Mouse (Mus musculus): ENCODE data around the gene Snx29.

DNA sequence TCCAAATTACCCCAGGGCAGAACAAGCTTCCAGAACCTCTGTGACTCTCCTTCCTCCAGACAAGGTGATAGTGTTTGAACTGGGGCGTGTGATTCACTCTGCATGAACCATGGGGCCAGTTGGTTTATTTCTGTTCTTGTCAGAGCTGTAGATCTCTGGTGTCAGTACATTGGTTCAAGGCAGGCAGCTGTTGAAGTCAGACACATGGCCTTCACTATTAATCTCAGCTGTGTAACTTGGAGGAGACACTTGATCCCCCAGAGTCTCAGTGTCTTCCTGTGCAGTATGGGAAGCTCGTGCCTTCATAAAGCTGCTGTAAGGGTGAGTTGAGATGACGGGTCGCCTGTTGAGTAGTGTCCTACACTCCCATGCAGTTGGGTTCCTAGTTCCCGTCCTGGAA, 407.1 kb downstream of the Snx29 start:
- no peak for TF ChIP-seq SIN3A (IDR thresholded peaks at IDR 0.05; ENCODE audit: low read length)
- TF ChIP-seq USF1 (IDR thresholded peaks at IDR 0.05; ENCODE audit: low read depth, low read length) = no peak
- no peak for TF ChIP-seq TBP (conservative IDR thresholded peaks at IDR 0.05; ENCODE audit: low read depth, low read length)
- TF ChIP-seq POLR2A (IDR thresholded peaks at IDR 0.05; ENCODE audit: low read depth, low read length) = no peak
- TF ChIP-seq MXI1 (IDR thresholded peaks at IDR 0.05; ENCODE audit: low read depth, low read length) = no peak
- TF ChIP-seq E2F4 (IDR thresholded peaks at IDR 0.05; ENCODE audit: insufficient replicate concordance, low read depth, low read length) = no peak
- no peak for TF ChIP-seq MAX (IDR thresholded peaks at IDR 0.05; ENCODE audit: low read length)
- TF ChIP-seq MAZ (IDR thresholded peaks at IDR 0.05; ENCODE audit: low read depth, low read length) = no peak
- no peak for TF ChIP-seq CTCF (conservative IDR thresholded peaks at IDR 0.05 in 1 of 2, IDR thresholded peaks at IDR 0.05 in 1 of 2; ENCODE audit: low read depth in 2 of 2, low read length in 2 of 2)
- TF ChIP-seq JUND (conservative IDR thresholded peaks at IDR 0.05; ENCODE audit: low read depth, low read length) = no peak
- TF ChIP-seq SMC3 (IDR thresholded peaks at IDR 0.05; ENCODE audit: low read depth, low read length) = no peak
- TF ChIP-seq RCOR1 (conservative IDR thresholded peaks at IDR 0.05; ENCODE audit: low read depth, low read length) = no peak
- TF ChIP-seq ZMIZ1 (IDR thresholded peaks at IDR 0.05; ENCODE audit: low read depth, low read length) = no peak

Measured in CH12.LX (cell line).